Mouse (Mus musculus) kidney, adult 2 months (tissue): ENCODE measurements at regions not wholly inside any gene's neighbourhood (a gene's known extent, or its start where the extent isn't known, plus 50 kb on each side); places are given as distances from the start of the nearest gene placed in this dataset.

Source experiments
- CTCF ChIP-seq: fragments of 200-500 bp; conservative IDR thresholded peaks from 2 replicates; pipeline ENCODE4 v1.5.1; 2011; ENCODE audit warnings: low read depth, mild to moderate bottlenecking, control low read depth, low read length, moderate library complexity, mixed read lengths; ENCODE audit not compliant: insufficient read depth, insufficient read length
- POLR2A ChIP-seq: fragments of 200-500 bp; IDR thresholded peaks from one replicate; pipeline ENCODE4 v1.6.1; 2011; ENCODE audit warnings: low read depth, low read length, control low read depth

DNA sequence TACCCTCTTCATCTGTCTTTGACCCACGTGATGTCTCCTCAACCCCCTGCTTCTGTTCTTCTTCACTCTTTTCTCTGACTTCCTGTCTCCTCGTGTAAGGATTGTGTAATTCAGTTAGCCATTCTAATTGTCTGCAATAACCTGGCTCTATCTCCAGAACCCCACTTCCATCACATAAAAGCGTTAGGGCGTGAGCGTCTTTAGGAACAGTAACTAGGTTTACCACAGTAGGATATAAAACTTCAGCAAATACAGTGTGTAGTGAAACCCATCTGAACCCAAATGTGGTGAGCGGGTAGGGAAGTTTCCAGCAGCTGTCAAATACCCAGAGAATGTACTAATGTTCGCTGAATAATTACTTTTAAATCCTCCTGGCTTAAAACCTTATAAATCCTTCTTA lies 262.6 kb downstream of the Mreg start:
- TF ChIP-seq POLR2A = no peak
- no peak for TF ChIP-seq CTCF
